Mouse (Mus musculus): ENCODE data around the gene Ccnd1. TPM values are rescaled to one million over a fixed set of nuclear protein-coding genes. Genes with fewer than 3 reads are reported as not detected.

Gene Ccnd1
- polyA plus RNA-seq (2014; fragmentation: Illumina TruSeq; extraction: RNeasy Lipid Tissue Mini Kit (QIAGEN cat#74804); ENCODE audit: low replicate concordance), result 16.6 TPM

GRCm38 (mm10) chr7:144939344-144940002 is at the start of gene Ccnd1:
Gene Ccnd1, minus strand, starts transcription at chr7:144939925.

DNA sequence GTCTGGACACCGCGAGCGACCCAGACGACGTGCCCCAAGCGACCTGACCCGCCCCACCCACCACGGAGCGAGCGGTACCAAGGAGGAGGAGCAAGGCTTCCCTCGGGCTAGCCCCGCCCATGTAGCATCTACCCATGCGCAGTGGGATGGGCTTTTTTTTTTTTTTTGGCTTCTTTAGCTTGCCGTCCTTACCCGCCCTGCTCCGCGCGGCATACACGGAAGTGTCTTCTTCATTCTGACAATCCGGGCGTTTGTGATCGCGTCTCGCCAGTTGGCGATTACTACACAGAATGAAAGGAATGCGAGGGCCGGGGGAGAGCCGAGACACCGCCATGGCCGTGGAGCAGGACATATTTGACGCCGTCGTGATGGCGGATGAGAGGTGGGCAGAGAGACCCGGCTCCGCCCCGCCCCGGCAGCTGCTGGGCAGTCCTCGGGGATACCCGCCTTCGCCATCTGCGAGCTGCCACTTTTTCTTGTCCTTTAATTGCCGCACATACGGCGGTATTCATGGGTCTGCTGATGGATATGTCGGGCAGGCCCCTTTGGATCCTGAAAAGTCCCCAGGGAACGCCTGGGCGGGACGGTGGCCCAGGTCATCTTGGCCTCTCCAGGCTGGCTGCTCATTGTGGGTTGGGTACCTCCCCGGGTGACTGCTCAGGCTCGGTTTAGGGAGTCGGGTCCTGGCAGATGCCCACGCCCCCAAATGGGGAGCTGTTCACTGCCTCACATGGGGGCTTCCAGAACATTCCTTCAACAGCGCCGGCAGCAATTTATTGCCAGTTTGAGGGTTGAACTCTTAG is 24.6 kb downstream of the Ccnd1 start, which contains the start of gene LTO1:
Gene LTO1, plus strand, starts transcription at position 153 of the 803 bp plus-strand sequence.

GRCm38 (mm10) chr7:144896294-144897218 is 43.2 kb downstream of the Ccnd1 start, which contains the start of gene Fgf15:
Gene Fgf15, plus strand, starts transcription at chr7:144896531.

Other genes with a start within 250 kb of the Ccnd1 start
- gene Ano1, start 188.0 kb downstream of the Ccnd1 start, polyA plus RNA-seq (2014; fragmentation: Illumina TruSeq; extraction: RNeasy Lipid Tissue Mini Kit (QIAGEN cat#74804); ENCODE audit: low replicate concordance), result 2.9 TPM
- gene Fgf3, start 101.8 kb downstream of the Ccnd1 start, polyA plus RNA-seq (2014; fragmentation: Illumina TruSeq; extraction: RNeasy Lipid Tissue Mini Kit (QIAGEN cat#74804); ENCODE audit: low replicate concordance), result not detected
- gene Fgf4, start 92.6 kb downstream of the Ccnd1 start, polyA plus RNA-seq (2014; fragmentation: Illumina TruSeq; extraction: RNeasy Lipid Tissue Mini Kit (QIAGEN cat#74804); ENCODE audit: low replicate concordance), result 0.26 TPM
- not detected for gene Fgf15, start 43.4 kb downstream of the Ccnd1 start, polyA plus RNA-seq (2014; fragmentation: Illumina TruSeq; extraction: RNeasy Lipid Tissue Mini Kit (QIAGEN cat#74804); ENCODE audit: low replicate concordance)
- 3.6 TPM for gene LTO1, start 24.8 kb downstream of the Ccnd1 start, polyA plus RNA-seq (2014; fragmentation: Illumina TruSeq; extraction: RNeasy Lipid Tissue Mini Kit (QIAGEN cat#74804); ENCODE audit: low replicate concordance)

All from small intestine, adult 10 weeks (tissue).